Mouse (Mus musculus) intestine, embryonic 14.5 days (tissue): ENCODE results near the gene Kazald1. TPM values are rescaled to one million over a fixed set of nuclear protein-coding genes. Genes with fewer than 3 reads are reported as not detected.

ENCODE experiments used
- ATAC-seq: fragments of 200-750 bp; cut with Nextera tagmentation; replicated peaks from 2 replicates; pipeline ENCODE4 v1.8.0; 2017; ENCODE audit warnings: low read depth, moderate number of reproducible peaks, moderate TSS enrichment, moderate library complexity; ENCODE audit not compliant: low FRiP score, low TSS enrichment
- DNase-seq: peaks from one replicate; pipeline ENCODE4 v3.0.0-alpha.2; 2018; ENCODE audit warnings: low spot score
- H3K27ac ChIP-seq: fragments of 300-500 bp; sonication (generic); 2 replicates; pipeline ENCODE4 v1.5.1; 2014; ENCODE audit warnings: low read depth, mild to moderate bottlenecking, control low read depth
- H3K27me3 ChIP-seq: fragments of 300-500 bp; sonication (generic); replicated peaks from 2 replicates; pipeline ENCODE4 v1.6.1; 2014; ENCODE audit warnings: low read length, control low read depth; ENCODE audit not compliant: control insufficient read depth, insufficient read depth
- H3K36me3 ChIP-seq: fragments of 300-500 bp; sonication (generic); 2 replicates; pipeline ENCODE4 v1.6.1; 2014; ENCODE audit warnings: low read length, control low read depth; ENCODE audit not compliant: control insufficient read depth, insufficient read depth
- H3K4me1 ChIP-seq: fragments of 300-500 bp; sonication (generic); replicated peaks from 2 replicates; pipeline ENCODE4 v1.6.1; 2014; ENCODE audit warnings: low read length, control low read depth, mixed read lengths; ENCODE audit not compliant: control insufficient read depth, insufficient read depth
- H3K4me2 ChIP-seq: fragments of 300-500 bp; sonication (generic); 2 replicates; pipeline ENCODE4 v1.6.1; 2014; ENCODE audit warnings: low read length
- H3K4me3 ChIP-seq: fragments of 300-500 bp; sonication (generic); 2 replicates; pipeline ENCODE4 v1.5.1; 2014; ENCODE audit warnings: low read depth, low read length, control low read depth, mixed read lengths
- H3K9ac ChIP-seq: fragments of 300-500 bp; sonication (generic); 2 replicates; pipeline ENCODE4 v1.6.1; 2014; ENCODE audit warnings: mild to moderate bottlenecking, low read length
- H3K9me3 ChIP-seq: fragments of 300-500 bp; sonication (generic); 2 replicates; pipeline ENCODE4 v1.6.1; 2016; ENCODE audit warnings: low read length, control low read depth; ENCODE audit not compliant: control insufficient read depth
- WGBS: fragments of 180-500 bp; shearing (Covaris S2); extraction: QIAGEN DNeasy Blood & Tissue Kit; methylation state at CpG from one replicate; pipeline ENCODE4 v1.1.7; 2014; 5-methylcytosine and 5-hydroxymethylcytosine counted together
- polyA plus RNA-seq: library from polyadenylated mRNA; unstranded; fragments of >200 nt; fragmentation: Nextera tagmentation; extraction: Ambion mirVana; gene quantifications from 2 replicates; pipeline ENCODE4 v1.2.1, GENCODE M21; 2014

Kazald1 gene
- polyA plus RNA-seq, 1 experiment from 2014 or later, result 1.8 TPM

- Histone ChIP-seq H3K27me3 (peaks cover 5% of the 10 kb centered on the region; the same call in 1 of the 2 replicates), H3K4me2 (no peak overlapping the region), H3K27ac (no peak overlapping the region), H3K4me3 (no peak overlapping the region), H3K9me3 (no peaks in the 10 kb centered on the region), H3K4me1 (peaks cover 3% of the 10 kb centered on the region; the same call in 1 of the 2 replicates), H3K9ac (no peak overlapping the region), H3K36me3 (no peaks in the 10 kb centered on the region)
- WGBS, result 67% methylated on average over 8 of the region's 8 CpGs
- no peak for DNase-seq
- no peak for ATAC-seq
Observed at GRCm38 (mm10) chr19:45110681-45111080, 35.6 kb downstream of the Kazald1 start.

- no peak overlapping the region for H3K4me3 ChIP-seq
- no peak for ATAC-seq
- no peak overlapping the region for H3K4me2 ChIP-seq
- H3K36me3 ChIP-seq, result no peaks in the 10 kb centered on the region
- H3K4me1 ChIP-seq, result peaks cover 3% of the 10 kb centered on the region; the same call in 1 of the 2 replicates
- DNase-seq, result no peak
- no peak overlapping the region for H3K9ac ChIP-seq
- H3K27ac ChIP-seq, result no peak overlapping the region
- H3K27me3 ChIP-seq, result 0 out of 2 replicates have a peak, but pooled peaks cover 3% of the 10 kb centered on the region
- 81% methylated on average over 6 of the region's 6 CpGs for WGBS
- H3K9me3 ChIP-seq, result no peaks in the 10 kb centered on the region
Observed at GRCm38 (mm10) chr19:45112444-45112843, 37.4 kb downstream of the Kazald1 start.

GRCm38 (mm10) chr19:45113791-45114460 lies 38.9 kb downstream of the Kazald1 start:
- no peak overlapping the region for H3K9ac ChIP-seq
- no peaks in the 10 kb centered on the region for H3K36me3 ChIP-seq
- 5% methylated on average over 18 of the region's 18 CpGs for WGBS
- peak; percentile 62 for DNase-seq
- H3K9me3 ChIP-seq, result no peaks in the 10 kb centered on the region
- no peak overlapping the region for H3K4me3 ChIP-seq
- no peak for ATAC-seq
- H3K4me2 ChIP-seq, result peak overlapping the region; percentile 0; the same call in 1 of the 2 replicates
- no peak overlapping the region for H3K27ac ChIP-seq
- H3K4me1 ChIP-seq, result peaks cover 3% of the 10 kb centered on the region; the same call in 1 of the 2 replicates
- peaks cover 2% of the 10 kb centered on the region; the same call in 1 of the 2 replicates for H3K27me3 ChIP-seq

- Histone ChIP-seq H3K36me3 (no peaks in the 10 kb centered on the region), H3K27me3 (peaks cover 3% of the 10 kb centered on the region; the same call in 1 of the 2 replicates), H3K27ac (no peak overlapping the region), H3K4me3 (no peak overlapping the region), H3K9ac (no peak overlapping the region), H3K9me3 (no peaks in the 10 kb centered on the region), H3K4me2 (no peak overlapping the region), H3K4me1 (peaks cover 3% of the 10 kb centered on the region; the same call in 1 of the 2 replicates)
- DNase-seq (no peak), ATAC-seq (no peak)
- WGBS, result 45% methylated on average over 2 of the region's 3 CpGs
Observed at GRCm38 (mm10) chr19:45114772-45115171, 39.7 kb downstream of the Kazald1 start.

- 48% methylated on average over 1 of the region's 1 CpGs for WGBS
- H3K27me3 ChIP-seq, result peaks cover 8% of the 10 kb centered on the region; the same call in 1 of the 2 replicates
Observed at GRCm38 (mm10) chr19:45116798-45117197, 41.8 kb downstream of the Kazald1 start.

More at GRCm38 (mm10) chr19:45116798-45117197, 41.8 kb downstream of the Kazald1 start:
- Histone ChIP-seq H3K36me3 (no peaks in the 10 kb centered on the region), H3K4me1 (peaks cover 3% of the 10 kb centered on the region; the same call in 1 of the 2 replicates), H3K4me3 (no peak overlapping the region), H3K4me2 (no peak overlapping the region), H3K27ac (no peak overlapping the region), H3K9me3 (no peaks in the 10 kb centered on the region), H3K9ac (no peak overlapping the region)
- ATAC-seq (no peak), DNase-seq (peak; percentile 66)

Other genes with a start within 250 kb of the Kazald1 start
- gene Slf2, start 144.1 kb upstream of the Kazald1 start, polyA plus RNA-seq, result 54.1 and 60.8 TPM in 2 replicates
- 14.5 and 16.3 TPM in 2 replicates for gene Sema4g, start 86.1 kb upstream of the Kazald1 start, polyA plus RNA-seq
- gene Twnk, start 69.6 kb upstream of the Kazald1 start, polyA plus RNA-seq, result 16.7 and 18.4 TPM in 2 replicates
- gene Mrpl43, start 68.8 kb upstream of the Kazald1 start, polyA plus RNA-seq, result 65.4 and 70.3 TPM in 2 replicates
- 50.6 and 52.1 TPM in 2 replicates for gene Lzts2, start 60.8 kb upstream of the Kazald1 start, polyA plus RNA-seq
- 0.42 and 0.55 TPM in 2 replicates for gene Pdzd7, start 29.5 kb upstream of the Kazald1 start, polyA plus RNA-seq
- gene Sfxn3, start 27.7 kb upstream of the Kazald1 start, polyA plus RNA-seq, result 23.4 and 24.5 TPM in 2 replicates
- gene Tlx1, start 75.4 kb downstream of the Kazald1 start, polyA plus RNA-seq, result 0.16 TPM in 1 of 2 replicates, not detected in the other
- not detected in 2 replicates for gene Lbx1, start 160.6 kb downstream of the Kazald1 start, polyA plus RNA-seq